Mouse (Mus musculus) cerebellum, adult 2 months (tissue): ENCODE measurements around the gene Oit1. TPM values are rescaled to one million over a fixed set of nuclear protein-coding genes. Genes with fewer than 3 reads are reported as not detected.

Experiments used
- DNase-seq, 2 experiments: peaks; one replicate each; pipeline ENCODE4 v3.0.0; 2021
- H3K27ac ChIP-seq: fragments of 200-500 bp; 2 replicates; pipeline ENCODE4 v1.5.1; 2012; ENCODE audit warnings: low read length, control low read depth, inconsistent platforms; ENCODE audit not compliant: insufficient read depth
- H3K27me3 ChIP-seq: fragments of 200-500 bp; 2 replicates; pipeline ENCODE4 v1.6.1; 2012; ENCODE audit warnings: inconsistent platforms, mild to moderate bottlenecking, low read length, moderate library complexity; ENCODE audit not compliant: control insufficient read depth, insufficient read depth
- H3K4me1 ChIP-seq: fragments of 200-500 bp; 2 replicates; pipeline ENCODE4 v1.6.1; 2011; ENCODE audit warnings: low read length; ENCODE audit not compliant: control insufficient read depth, insufficient read depth
- H3K4me3 ChIP-seq: fragments of 200-500 bp; replicated peaks from 2 replicates; pipeline ENCODE3; 2011; ENCODE audit warnings: mild to moderate bottlenecking, low read depth, low read length, control low read depth; ENCODE audit not compliant: insufficient read depth
- CTCF ChIP-seq: fragments of 200-500 bp; IDR thresholded peaks from 2 replicates; pipeline ENCODE4 v1.5.1; 2011; ENCODE audit warnings: low read depth, mild to moderate bottlenecking, control low read depth, low read length, moderate library complexity, borderline replicate concordance; ENCODE audit not compliant: insufficient read depth
- POLR2A ChIP-seq: fragments of 200-500 bp; IDR thresholded peaks from 2 replicates; pipeline ENCODE4 v1.6.1; 2011; ENCODE audit warnings: low read length, control low read depth, borderline replicate concordance; ENCODE audit not compliant: insufficient read depth
- WGBS: fragments of 180-500 bp; shearing (Covaris S2); methylation state at CpG from one replicate; pipeline ENCODE4 v1.1.7; 2018; 5-methylcytosine and 5-hydroxymethylcytosine counted together
- polyA plus RNA-seq: library from polyadenylated mRNA; depleted of rRNA; stranded (reverse); fragments of >200 nt; gene quantifications from 2 replicates; pipeline ENCODE4 v1.2.3, GENCODE M21; 2012

Oit1 gene
- polyA plus RNA-seq, 1 experiment, result not detected

GRCm38 (mm10) chr14:8316366-8317193 lies 62.0 kb downstream of the Oit1 start:
- TF ChIP-seq POLR2A, result no peak
- TF ChIP-seq CTCF, result no peak
- H3K4me3 ChIP-seq, result no peak overlapping the region
- DNase-seq, result no peak
- H3K27me3 ChIP-seq, result peaks cover 2% of the 10 kb centered on the region; the same call in 1 of the 2 replicates
- no peaks in the 10 kb centered on the region for H3K4me1 ChIP-seq
- WGBS, result 10% methylated on average over 23 of the region's 23 CpGs
- H3K27ac ChIP-seq, result no peak overlapping the region

GRCm38 (mm10) chr14:8315169-8315568 lies 63.4 kb downstream of the Oit1 start:
- no peak overlapping the region for H3K4me3 ChIP-seq
- no peak overlapping the region for H3K27ac ChIP-seq
- peaks cover 2% of the 10 kb centered on the region; the same call in 1 of the 2 replicates for H3K27me3 ChIP-seq
- H3K4me1 ChIP-seq, result no peaks in the 10 kb centered on the region
- WGBS, result 91% methylated on average over 6 of the region's 6 CpGs
- TF ChIP-seq CTCF, result no peak
- TF ChIP-seq POLR2A, result no peak
- no peak for DNase-seq

GRCm38 (mm10) chr14:8314536-8314935 lies 64.0 kb downstream of the Oit1 start:
- Histone ChIP-seq H3K27ac (no peak overlapping the region), H3K4me3 (no peak overlapping the region), H3K27me3 (peaks cover 2% of the 10 kb centered on the region; the same call in 1 of the 2 replicates), H3K4me1 (no peaks in the 10 kb centered on the region)
- 24% methylated on average over 3 of the region's 3 CpGs for WGBS
- DNase-seq, result no peak
- TF ChIP-seq POLR2A, result no peak
- TF ChIP-seq CTCF, result peak; percentile 33; the same call in 1 of the 2 replicates

- 41% methylated on average over 7 of the region's 7 CpGs for WGBS
- H3K4me3 ChIP-seq, result no peak overlapping the region
- H3K27ac ChIP-seq, result no peak overlapping the region
- TF ChIP-seq CTCF (no peak), POLR2A (no peak)
- DNase-seq, result peak in 1 of 2 experiments; percentile 47
- H3K27me3 ChIP-seq, result peaks cover 2% of the 10 kb centered on the region; the same call in 1 of the 2 replicates
- peaks cover 3% of the 10 kb centered on the region for H3K4me1 ChIP-seq
Measured at GRCm38 (mm10) chr14:8313877-8314276, 64.7 kb downstream of the Oit1 start.

GRCm38 (mm10) chr14:8309621-8310141 lies 68.9 kb downstream of the Oit1 start:
- peak overlapping the region; percentile 79 for H3K27ac ChIP-seq
- H3K4me1 ChIP-seq, result peaks cover 9% of the 10 kb centered on the region
- H3K4me3 ChIP-seq, result peak overlapping the region; percentile 35
- 39% methylated on average over 9 of the region's 9 CpGs for WGBS
- TF ChIP-seq CTCF, result no peak
- TF ChIP-seq POLR2A, result no peak
- DNase-seq, result peak in 1 of 2 experiments; percentile 48
- H3K27me3 ChIP-seq, result no peaks in the 10 kb centered on the region

- DNase-seq, result no peak
- H3K4me3 ChIP-seq, result peak overlapping the region; percentile 11
Measured at GRCm38 (mm10) chr14:8308650-8309049, 69.9 kb downstream of the Oit1 start.

GRCm38 (mm10) chr14:8306884-8307283 lies 71.7 kb downstream of the Oit1 start:
- no peak for DNase-seq
- Histone ChIP-seq H3K27ac (no peak overlapping the region), H3K4me1 (peaks cover 9% of the 10 kb centered on the region), H3K27me3 (no peaks in the 10 kb centered on the region), H3K4me3 (no peak overlapping the region)
- 93% methylated on average over 6 of the region's 6 CpGs for WGBS
- no peak for TF ChIP-seq CTCF
- TF ChIP-seq POLR2A, result no peak

More at GRCm38 (mm10) chr14:8308650-8309049, 69.9 kb downstream of the Oit1 start:
- no peak overlapping the region; the same call in 1 of the 2 replicates for H3K27ac ChIP-seq
- TF ChIP-seq POLR2A (no peak), CTCF (no peak)
- peaks cover 9% of the 10 kb centered on the region for H3K4me1 ChIP-seq
- H3K27me3 ChIP-seq, result no peaks in the 10 kb centered on the region
- WGBS, result 64% methylated on average over 3 of the region's 3 CpGs
